Mouse (Mus musculus) liver, adult 2 months (tissue): Measurements from ENCODE around the gene Atp1b1. TPM values are rescaled to one million over a fixed set of nuclear protein-coding genes. Genes with fewer than 3 reads are reported as not detected.
A peak's percentile ranks its signal among the peaks of the same experiment; 100 is the strongest.

ENCODE experiments used
- DNase-seq: peaks from one replicate; pipeline ENCODE4 v3.0.0-alpha.2; 2011; ENCODE audit warnings: low read depth, low spot score; ENCODE audit errors: extremely low read depth
- H3K27ac ChIP-seq: fragments of 200-500 bp; replicated peaks from 2 replicates; pipeline ENCODE4 v1.5.1; 2012; ENCODE audit warnings: low read depth, mild to moderate bottlenecking, control low read depth, inconsistent platforms, low read length; ENCODE audit not compliant: insufficient read depth
- H3K27me3 ChIP-seq: fragments of 200-500 bp; 2 replicates; pipeline ENCODE4 v1.6.1; 2012; ENCODE audit warnings: mild to moderate bottlenecking, moderate library complexity, low read length, inconsistent platforms; ENCODE audit not compliant: control insufficient read depth, insufficient read depth
- H3K36me3 ChIP-seq: fragments of 200-500 bp; 2 replicates; pipeline ENCODE4 v1.6.1; 2012; ENCODE audit warnings: low read length, inconsistent platforms; ENCODE audit not compliant: control insufficient read depth, insufficient read depth
- H3K4me1 ChIP-seq: fragments of 200-500 bp; 2 replicates; pipeline ENCODE4 v1.6.1; 2011; ENCODE audit warnings: low read length; ENCODE audit not compliant: control insufficient read depth, insufficient read depth
- H3K4me3 ChIP-seq: fragments of 200-500 bp; 2 replicates; pipeline ENCODE4 v1.5.1; 2011; ENCODE audit warnings: low read depth, mild to moderate bottlenecking, control low read depth, low read length, moderate library complexity; ENCODE audit not compliant: insufficient read depth
- H3K79me2 ChIP-seq: fragments of 200-500 bp; 2 replicates; pipeline ENCODE4 v1.6.1; 2012; ENCODE audit warnings: inconsistent platforms, mild to moderate bottlenecking, low read length, moderate library complexity; ENCODE audit not compliant: control insufficient read depth, insufficient read depth
- H3K9ac ChIP-seq: fragments of 200-500 bp; 2 replicates; pipeline ENCODE4 v1.6.1; 2012; ENCODE audit warnings: low read depth, mild to moderate bottlenecking, control low read depth, inconsistent platforms, low read length
- CTCF ChIP-seq: fragments of 200-500 bp; IDR thresholded peaks from 2 replicates; pipeline ENCODE4 v1.5.1; 2011; ENCODE audit warnings: low read depth, low read length, control low read depth
- POLR2A ChIP-seq: fragments of 200-500 bp; IDR thresholded peaks from 2 replicates; pipeline ENCODE4 v1.6.1; 2011; ENCODE audit warnings: low read length, control low read depth; ENCODE audit not compliant: insufficient read depth; ENCODE audit errors: extremely low read depth
- whole genome bisulfite sequencing: fragments of 180-500 bp; shearing (Covaris S2); methylation state at CpG from one replicate; pipeline ENCODE4 v1.1.7; 2018; 5-methylcytosine and 5-hydroxymethylcytosine counted together
- polyA plus RNA-seq: library from polyadenylated mRNA; depleted of rRNA; stranded (reverse); fragments of >200 nt; gene quantifications from 2 replicates; pipeline ENCODE4 v1.2.3, GENCODE M21; 2012
- total RNA-seq: library from RNA; depleted of rRNA; stranded (reverse); fragments of >200 nt; gene quantifications from 2 replicates; pipeline ENCODE4 v1.2.3, GENCODE M21; 2014

Gene Atp1b1
- total and polyA plus RNA-seq, 2 experiments = 26.0 to 30.5 TPM

DNA sequence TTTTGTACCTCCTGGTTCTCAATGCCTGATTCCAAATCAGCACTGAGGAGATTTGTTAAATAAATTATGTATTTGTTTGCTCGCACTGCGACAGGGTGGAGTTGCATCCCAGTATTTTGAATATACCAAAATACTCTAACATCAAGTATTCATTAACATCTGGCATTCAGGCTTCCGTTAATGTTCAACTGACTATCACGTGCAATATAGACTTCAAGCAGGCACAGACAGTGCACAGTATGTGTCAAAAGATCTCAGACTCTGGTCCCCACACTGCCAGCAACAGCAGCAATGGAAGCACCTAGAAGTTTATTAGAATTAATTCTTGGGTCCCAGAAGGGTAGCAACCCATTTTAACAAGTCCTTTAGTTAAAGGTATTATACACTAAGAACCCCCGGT is 13.5 kb upstream of the Atp1b1 start:
- Histone ChIP-seq H3K27me3 (no peaks in the 10 kb centered on the region), H3K4me1 (no peaks in the 10 kb centered on the region), H3K27ac (no peak overlapping the region), H3K4me3 (no peak overlapping the region), H3K9ac (no peak overlapping the region), H3K36me3 (no peaks in the 10 kb centered on the region), H3K79me2 (no peaks in the 10 kb centered on the region)
- TF ChIP-seq POLR2A = no peak
- no peak for TF ChIP-seq CTCF
- WGBS = 60% methylated on average over 5 of the region's 5 CpGs
- DNase-seq = peak; percentile 61

DNA sequence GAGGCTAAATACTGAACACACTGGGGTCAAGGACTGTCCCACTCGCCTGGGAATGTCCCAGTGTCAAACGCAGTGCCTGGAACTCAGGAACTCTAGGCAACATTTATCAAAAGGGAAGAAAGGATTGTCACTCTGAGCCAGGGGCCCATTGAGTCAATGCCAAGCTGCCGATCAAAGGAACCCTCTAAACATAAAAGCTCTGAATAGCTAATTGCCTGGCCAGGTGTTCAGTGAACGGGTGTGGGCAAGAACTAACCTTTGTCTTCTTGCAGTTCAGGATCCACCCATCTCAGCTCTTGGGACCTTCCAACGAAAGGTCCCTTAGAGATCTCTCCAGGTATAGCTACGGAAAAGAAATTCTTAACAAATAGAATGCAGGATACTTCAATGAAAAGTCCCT is 12.8 kb upstream of the Atp1b1 start:
- no peak for DNase-seq

DNA sequence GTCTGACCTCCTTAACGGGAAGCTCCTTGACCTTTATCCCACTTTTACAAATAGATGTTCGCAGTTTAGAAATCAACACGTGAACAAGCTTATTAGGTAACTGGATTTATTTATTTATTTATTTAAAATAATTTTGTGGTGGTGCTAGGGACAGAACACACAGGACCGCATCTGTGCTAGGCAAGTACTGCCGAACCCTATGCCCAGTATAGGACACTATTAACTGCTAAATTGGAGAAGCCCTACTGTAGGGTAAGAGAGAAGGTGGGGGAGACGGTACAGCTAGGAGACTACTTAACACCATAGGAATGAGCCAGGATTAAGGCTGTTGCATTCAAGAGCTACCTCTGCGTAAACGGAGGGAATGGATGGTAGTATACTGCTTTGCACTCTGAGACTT is 10.2 kb upstream of the Atp1b1 start:
- WGBS = 84% methylated on average over 8 of the region's 8 CpGs
- H3K9ac ChIP-seq = no peak overlapping the region
- H3K27me3 ChIP-seq = no peaks in the 10 kb centered on the region
- H3K36me3 ChIP-seq = no peaks in the 10 kb centered on the region
- no peak for TF ChIP-seq CTCF
- no peak for TF ChIP-seq POLR2A
- H3K4me1 ChIP-seq = no peaks in the 10 kb centered on the region
- DNase-seq = no peak
- H3K4me3 ChIP-seq = no peak overlapping the region
- H3K79me2 ChIP-seq = no peaks in the 10 kb centered on the region
- H3K27ac ChIP-seq = no peak overlapping the region

More for the DNA sequence above, 12.8 kb upstream of the Atp1b1 start:
- Histone ChIP-seq H3K9ac (no peak overlapping the region), H3K4me3 (no peak overlapping the region), H3K4me1 (no peaks in the 10 kb centered on the region), H3K27ac (no peak overlapping the region), H3K79me2 (no peaks in the 10 kb centered on the region), H3K36me3 (no peaks in the 10 kb centered on the region), H3K27me3 (no peaks in the 10 kb centered on the region)
- TF ChIP-seq POLR2A (no peak), CTCF (no peak)
- WGBS = 72% methylated on average over 6 of the region's 6 CpGs

DNA sequence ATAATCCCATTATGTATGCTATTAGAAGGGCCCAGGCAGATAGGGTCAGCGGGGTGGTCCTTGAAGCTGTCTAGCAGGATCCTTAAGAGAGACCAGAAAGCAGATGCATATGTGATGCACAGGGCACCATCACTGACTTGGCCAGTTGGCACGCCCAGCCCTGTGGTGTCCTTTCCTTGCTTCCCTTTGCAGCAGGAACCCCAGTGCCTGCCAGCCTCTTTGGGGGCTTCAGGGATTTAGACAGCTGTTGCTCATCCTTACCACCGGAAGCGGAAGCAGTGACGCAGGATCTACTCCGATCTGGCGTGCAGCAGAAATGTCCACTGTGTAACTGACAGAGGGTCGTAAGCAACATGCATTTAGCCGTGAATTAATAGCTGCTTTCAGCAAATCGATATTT is 9.3 kb upstream of the Atp1b1 start:
- Histone ChIP-seq H3K4me3 (no peak overlapping the region), H3K9ac (no peak overlapping the region), H3K36me3 (no peaks in the 10 kb centered on the region), H3K4me1 (no peaks in the 10 kb centered on the region), H3K79me2 (no peaks in the 10 kb centered on the region), H3K27me3 (no peaks in the 10 kb centered on the region), H3K27ac (no peak overlapping the region)
- WGBS = 93% methylated on average over 10 of the region's 10 CpGs
- no peak for DNase-seq
- TF ChIP-seq CTCF (no peak), POLR2A (no peak)

DNA sequence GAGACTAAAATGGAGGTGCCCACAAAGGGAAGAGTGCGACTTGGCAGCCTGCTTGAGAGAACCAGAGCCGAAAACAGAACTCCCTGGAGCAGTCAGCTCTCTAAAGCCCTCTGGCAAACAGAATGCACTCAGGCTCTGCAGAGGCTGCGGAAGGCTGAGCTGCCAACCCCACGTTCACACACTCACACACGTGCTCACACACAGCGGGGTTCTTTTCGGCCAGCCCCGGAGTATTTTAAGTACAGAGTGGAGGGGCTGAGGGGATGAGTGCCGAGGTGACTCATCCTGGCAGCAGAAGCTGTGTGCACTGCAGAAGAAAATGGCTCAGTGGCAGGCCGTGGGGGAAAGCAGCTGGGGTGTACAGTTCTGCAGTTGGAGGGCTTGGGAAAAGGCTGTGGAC is 3.6 kb upstream of the Atp1b1 start:
- TF ChIP-seq POLR2A = no peak
- TF ChIP-seq CTCF = no peak
- Histone ChIP-seq H3K36me3 (no peaks in the 10 kb centered on the region), H3K79me2 (peaks cover 7% of the 10 kb centered on the region; the same call in 1 of the 2 replicates), H3K27me3 (no peaks in the 10 kb centered on the region), H3K27ac (no peak overlapping the region), H3K4me3 (no peak overlapping the region), H3K9ac (no peak overlapping the region), H3K4me1 (peaks cover 10% of the 10 kb centered on the region; the same call in 1 of the 2 replicates)
- DNase-seq = no peak
- 64% methylated on average over 10 of the region's 10 CpGs for WGBS

DNA sequence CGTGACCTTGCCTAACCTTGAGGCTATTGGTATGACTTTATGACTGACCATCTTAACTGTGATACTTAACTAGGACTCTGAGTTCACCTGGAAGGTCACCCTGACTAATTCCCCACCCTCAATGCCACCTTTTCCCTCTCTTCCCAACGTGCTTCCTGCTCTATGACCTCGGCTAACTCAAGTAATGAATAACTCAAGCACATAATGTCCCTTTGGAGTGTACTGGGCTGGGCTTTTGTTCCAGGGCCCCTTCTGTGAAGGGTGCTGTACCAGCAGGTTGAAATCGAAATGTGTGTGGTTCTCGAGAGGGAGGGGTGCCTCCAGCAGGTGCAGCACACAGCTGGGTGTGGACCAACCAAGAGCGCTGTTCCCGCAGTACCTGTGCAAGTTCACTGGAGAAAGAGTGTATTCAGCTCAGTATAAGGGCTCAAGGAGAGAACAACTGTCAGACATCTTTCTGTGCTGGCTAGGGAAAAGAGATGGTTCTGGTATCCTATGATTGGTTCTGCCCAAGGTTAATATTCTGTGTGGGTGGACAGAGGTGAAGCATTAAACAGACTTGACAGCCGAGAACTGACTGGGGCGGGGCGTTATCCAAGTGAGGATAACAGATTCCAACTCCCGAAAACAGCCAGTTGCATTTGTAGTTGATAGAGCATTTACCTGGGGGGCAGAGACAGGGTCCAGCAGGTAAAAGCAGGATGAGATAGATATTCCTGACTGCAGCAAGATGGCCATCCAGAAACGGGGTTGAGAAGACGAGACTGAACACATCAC is 3.0 kb upstream of the Atp1b1 start:
- WGBS = 50% methylated on average over 13 of the region's 13 CpGs
- Histone ChIP-seq H3K27ac (no peak overlapping the region), H3K9ac (no peak overlapping the region), H3K79me2 (peaks cover 9% of the 10 kb centered on the region; the same call in 1 of the 2 replicates), H3K4me3 (no peak overlapping the region), H3K4me1 (peaks cover 15% of the 10 kb centered on the region; the same call in 1 of the 2 replicates), H3K36me3 (no peaks in the 10 kb centered on the region), H3K27me3 (no peaks in the 10 kb centered on the region)
- DNase-seq = peak; percentile 60
- no peak for TF ChIP-seq CTCF
- TF ChIP-seq POLR2A = no peak
